Comparison of ENCODE assay signal across 16 mouse cellular contexts in genomic region chr4:99263191-99263590, GRCm38 (mm10).
DNase-seq lines count a peak whose midpoint lies in the region; ATAC-seq lines count a peak whose summit lies in the region.
"Had no signal": no experiment of that assay in that cellular context is flagged by ENCODE, and none has a peak within 500 bp of the region (broad histone marks: within the 10 kb centered on the region; RNA-seq: fewer than 3 reads in every experiment).

No protein-coding gene starts in this region.

- DNase-seq in 3T3-L1 (ENCODE audit: low read depth, low spot score) (peak; percentile 62), 416B (ENCODE audit: low read depth) (peak; percentile 32), NIH3T3 (ENCODE audit: low read depth) (peak; percentile 48)
- DNase-seq in natural killer cell, adult 2 months (ENCODE audit: low spot score in 2 of 2), result no peak
- DNase-seq: adrenal gland, adult 2 months; adrenal gland, postnatal 10 days; adrenal gland, postnatal 25 days; cerebellum, adult 11-12 months; cerebellum, adult 2 months; cerebellum, adult 9-10 months; cerebellum, postnatal 10 days; cerebellum, postnatal 25 days; forebrain, postnatal 0 days had no signal

- no peak for ATAC-seq in cerebellum, adult (ENCODE audit: insufficient number of reproducible peaks, low FRiP score, low TSS enrichment)
- ATAC-seq: forebrain, embryonic 13.5 days; forebrain, embryonic 15.5 days; forebrain, postnatal 0 days had no signal

Comparison
In these comparisons a context has a peak if more than half of its experiments do, and no peak if none do; other contexts are left out.
1. DNase-seq: peak in 3T3-L1 (single experiment), 416B (single experiment) and NIH3T3 (single experiment); none in natural killer cell, adult 2 months (0 of 2).